Comparison of ENCODE assay signal across 1 mouse cellular context in genomic region chr1:133317149-133317548, GRCm38 (mm10).
TF ChIP-seq lines count a peak whose summit lies in the region.

No protein-coding gene starts in this region.

TF ChIP-seq in MEL, 35 proteins besides CTCF, POLR2A, EP300 and RAD21:
- TF ChIP-seq TBP (IDR thresholded peaks at IDR 0.05; ENCODE audit: low read depth, low read length) (no peak), USF1 (IDR thresholded peaks at IDR 0.05; ENCODE audit: low read depth, low read length) (peak; percentile 73), MAZ (IDR thresholded peaks at IDR 0.05; ENCODE audit: low read depth, low read length) (no peak), TAL1 (IDR thresholded peaks at IDR 0.05; ENCODE audit: low read length) (no peak), SMC3 (IDR thresholded peaks at IDR 0.05; ENCODE audit: low read depth, low read length) (peak; percentile 63), MAFK (IDR thresholded peaks at IDR 0.05; ENCODE audit: borderline replicate concordance, low read depth, low read length) (no peak)
TF ChIP-seq in MEL: peak in this region for 2.
